8 mouse cellular contexts compared by ENCODE assay signal in genomic region chr3:68583771-68584511, GRCm38 (mm10).
DNase-seq lines count a peak whose midpoint lies in the region; ATAC-seq and TF ChIP-seq lines count a peak whose summit lies in the region.

No protein-coding gene starts in this region.

- TF ChIP-seq CTCF in kidney, adult 2 months (conservative IDR thresholded peaks at IDR 0.05; ENCODE audit: insufficient read depth, insufficient read length, low read depth, low read length): no peak
- no peak for TF ChIP-seq CTCF in olfactory bulb, adult 2 months (IDR thresholded peaks at IDR 0.05; ENCODE audit: insufficient read depth, low read depth, low read length)

- TF ChIP-seq POLR2A in kidney, adult 2 months (IDR thresholded peaks at IDR 0.05; ENCODE audit: low read depth, low read length): no peak
- no peak for TF ChIP-seq POLR2A in olfactory bulb, adult 2 months (IDR thresholded peaks at IDR 0.05; ENCODE audit: insufficient read depth, low read depth, low read length)

- ATAC-seq in heart, embryonic 11.5 days (replicated peaks; ENCODE audit: insufficient number of reproducible peaks, low FRiP score, low TSS enrichment): peak; percentile 44; the same call in 1 of the 2 replicates
- no peak for ATAC-seq in limb, embryonic 13.5 days (ENCODE audit: low FRiP score, low read depth)

- no peak overlapping the region for H3K4me3 ChIP-seq in kidney, adult 2 months (ENCODE audit: insufficient read depth, low read depth, low read length)
- peak overlapping the region; percentile 37 for H3K4me3 ChIP-seq in embryonic facial prominence, embryonic 10.5 days
- H3K4me3 ChIP-seq in heart, embryonic 11.5 days (ENCODE audit: low read depth, low read length): peak overlapping the region; percentile 23
- H3K4me3 ChIP-seq in limb, embryonic 13.5 days: 0 out of 2 replicates have a peak overlapping the region, but pooled peaks have one; percentile 5
- no peak overlapping the region for H3K4me3 ChIP-seq in olfactory bulb, adult 2 months (ENCODE audit: insufficient read depth, low read depth, low read length)

- no peaks in the 10 kb centered on the region for H3K27me3 ChIP-seq in kidney, adult 2 months (replicated peaks; ENCODE audit: control insufficient read depth, insufficient read depth, low read length)
- no peaks in the 10 kb centered on the region for H3K27me3 ChIP-seq in embryonic facial prominence, embryonic 10.5 days (replicated peaks; ENCODE audit: low read depth, poor library complexity, severe bottlenecking)
- H3K27me3 ChIP-seq in heart, embryonic 11.5 days (ENCODE audit: control insufficient read depth, insufficient read depth, low read length): no peaks in the 10 kb centered on the region
- peaks cover 13% of the 10 kb centered on the region for H3K27me3 ChIP-seq in limb, embryonic 13.5 days

- DNase-seq in kidney, adult 2 months: no peak
- DNase-seq in kidney, postnatal 25 days: no peak
- peak; percentile 40 for DNase-seq in embryonic facial prominence, embryonic 10.5 days (ENCODE audit: low spot score)
- DNase-seq in left cerebral cortex, postnatal 36 days (ENCODE audit: low spot score in 2 of 2): no peak
- DNase-seq in frontal cortex, postnatal 10 days (ENCODE audit: low spot score in 2 of 2): no peak

- intact Hi-C loops in left cerebral cortex, postnatal 36 days (cut with DNase I): no loop called here

- peak overlapping the region; percentile 79 for H3K27ac ChIP-seq in kidney, adult 2 months (ENCODE audit: insufficient read depth, low read depth, low read length)
- peak overlapping the region; percentile 83 for H3K27ac ChIP-seq in embryonic facial prominence, embryonic 10.5 days (replicated peaks)
- H3K27ac ChIP-seq in heart, embryonic 11.5 days (ENCODE audit: low read depth, low read length): peak overlapping the region; percentile 96
- H3K27ac ChIP-seq in limb, embryonic 13.5 days: no peak overlapping the region
- 0 out of 2 replicates have a peak overlapping the region, but pooled peaks have one; percentile 12 for H3K27ac ChIP-seq in olfactory bulb, adult 2 months (ENCODE audit: insufficient read depth, low read depth, low read length)

- no peaks in the 10 kb centered on the region for H3K9me3 ChIP-seq in embryonic facial prominence, embryonic 10.5 days
- H3K9me3 ChIP-seq in heart, embryonic 11.5 days (replicated peaks; ENCODE audit: control insufficient read depth, low read length): no peaks in the 10 kb centered on the region
- no peaks in the 10 kb centered on the region for H3K9me3 ChIP-seq in limb, embryonic 13.5 days

- H3K4me1 ChIP-seq in kidney, adult 2 months (ENCODE audit: control insufficient read depth, insufficient read depth, low read length): peaks cover 23% of the 10 kb centered on the region
- H3K4me1 ChIP-seq in embryonic facial prominence, embryonic 10.5 days: peaks cover 70% of the 10 kb centered on the region
- H3K4me1 ChIP-seq in heart, embryonic 11.5 days (ENCODE audit: control insufficient read depth, insufficient read depth, low read length): peaks cover 55% of the 10 kb centered on the region
- H3K4me1 ChIP-seq in limb, embryonic 13.5 days: peaks cover 68% of the 10 kb centered on the region
- peaks cover 35% of the 10 kb centered on the region for H3K4me1 ChIP-seq in olfactory bulb, adult 2 months (ENCODE audit: control insufficient read depth, insufficient read depth, low read length)

- no peaks in the 10 kb centered on the region for H3K36me3 ChIP-seq in kidney, adult 2 months (ENCODE audit: control insufficient read depth, insufficient read depth, low read length)
- no peaks in the 10 kb centered on the region for H3K36me3 ChIP-seq in embryonic facial prominence, embryonic 10.5 days (replicated peaks)
- H3K36me3 ChIP-seq in heart, embryonic 11.5 days (ENCODE audit: control insufficient read depth, insufficient read depth, low read length): no peaks in the 10 kb centered on the region
- H3K36me3 ChIP-seq in limb, embryonic 13.5 days: no peaks in the 10 kb centered on the region

- WGBS in kidney, adult 2 months: 51% methylated on average over 14 of the region's 14 CpGs
- WGBS in embryonic facial prominence, embryonic 10.5 days: 39% methylated on average over 14 of the region's 14 CpGs
- 35% methylated on average over 13 of the region's 14 CpGs for WGBS in heart, embryonic 11.5 days (ENCODE audit: insufficient replicate concordance)
- WGBS in limb, embryonic 13.5 days: 35% methylated on average over 14 of the region's 14 CpGs
- 48% methylated on average over 14 of the region's 14 CpGs for WGBS in olfactory bulb, adult 2 months

- peak overlapping the region; percentile 72; the same call in 1 of the 2 replicates for H3K9ac ChIP-seq in heart, embryonic 11.5 days (ENCODE audit: low read depth, low read length)
- H3K9ac ChIP-seq in limb, embryonic 13.5 days: no peak overlapping the region

- peak overlapping the region; percentile 63 for H3K4me2 ChIP-seq in heart, embryonic 11.5 days
- peak overlapping the region; percentile 51 for H3K4me2 ChIP-seq in limb, embryonic 13.5 days (replicated peaks)

Comparison
In these comparisons a context has a peak if more than half of its experiments do, and no peak if none do; other contexts are left out.
1. H3K4me3 ChIP-seq: peak in embryonic facial prominence, embryonic 10.5 days (single experiment), heart, embryonic 11.5 days (single experiment) and limb, embryonic 13.5 days (single experiment); none in kidney, adult 2 months (single experiment) and olfactory bulb, adult 2 months (single experiment).